Mouse (Mus musculus): ENCODE measurements around the gene Neurl4.
"Not testable (repeated sequence)": the region's sequence is repeated elsewhere in the genome, so short reads cannot be mapped to it uniquely, and the experiment has no call there.

Gene Neurl4

DNA sequence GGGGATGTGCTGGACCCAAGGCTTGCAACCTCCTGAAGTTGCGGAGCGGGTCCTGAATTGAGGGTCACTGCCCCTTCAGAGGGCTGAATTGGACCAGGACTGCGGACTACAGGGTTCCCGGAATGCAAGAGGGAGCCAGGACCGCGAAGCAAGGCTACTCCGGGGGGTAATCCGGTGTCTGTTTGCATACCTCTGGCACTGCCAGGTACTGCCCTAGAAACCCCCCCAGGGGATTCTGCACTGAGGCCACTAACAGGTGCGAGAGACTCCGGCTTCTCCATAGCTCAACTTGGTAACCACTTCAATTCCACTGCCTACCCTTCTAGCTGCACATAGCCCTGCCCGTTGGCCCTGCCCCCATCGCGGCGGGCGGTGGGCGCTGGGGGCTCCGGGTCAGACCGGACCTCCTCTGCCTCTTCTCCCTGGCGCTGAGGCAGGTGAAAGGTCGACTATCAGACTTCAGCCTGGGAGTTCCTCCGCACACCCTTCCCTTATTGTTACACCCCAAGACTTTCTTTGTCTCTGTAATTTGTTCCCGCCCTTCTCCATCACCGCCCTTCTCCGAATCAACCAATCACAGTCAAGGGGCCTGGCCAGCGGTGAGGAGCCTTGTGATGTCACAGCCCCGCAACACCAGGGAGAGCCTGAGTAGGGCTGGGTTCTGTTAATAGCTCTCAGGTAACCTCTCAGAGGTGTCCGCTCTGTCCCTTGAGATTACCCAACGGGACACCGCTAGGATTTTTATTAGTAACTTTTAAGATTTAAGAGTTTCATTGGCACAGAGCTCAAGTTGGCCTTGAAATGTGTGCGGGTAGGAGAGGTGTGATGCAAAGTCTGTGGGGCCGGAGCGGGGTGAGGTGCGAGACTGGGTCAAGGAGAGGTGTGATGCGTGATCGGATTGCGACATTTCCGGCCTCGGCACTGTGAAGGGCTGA, at the start of gene Neurl4, which contains the start of gene 2810408A11Rik:
Gene Neurl4, plus strand, starts transcription at position 602 of the 935 bp plus-strand sequence.
Gene 2810408A11Rik, minus strand, starts transcription at position 517 of the 935 bp plus-strand sequence.
- DNase-seq = peak; percentile 94

DNA sequence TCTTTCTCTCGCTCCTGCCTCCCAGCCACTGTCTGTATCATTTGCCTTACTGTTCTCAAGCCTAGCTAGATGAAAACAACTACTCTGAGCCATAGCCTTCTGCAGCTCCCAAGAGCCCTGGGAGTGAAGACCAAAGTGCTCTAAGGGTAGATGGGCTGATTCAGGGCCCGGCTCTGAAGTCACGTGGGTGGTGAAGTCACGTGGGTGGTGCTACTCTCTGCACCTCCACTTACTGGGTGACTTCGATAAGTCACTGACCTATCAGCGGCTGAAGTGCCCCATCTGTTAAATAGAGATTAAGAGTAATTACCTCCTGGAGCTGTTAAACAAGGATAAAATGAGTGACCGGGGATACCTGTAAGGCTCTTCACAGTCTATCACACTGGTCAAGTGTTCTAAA, 46.9 kb upstream of the Neurl4 start:
- DNase-seq = peak; percentile 25

DNA sequence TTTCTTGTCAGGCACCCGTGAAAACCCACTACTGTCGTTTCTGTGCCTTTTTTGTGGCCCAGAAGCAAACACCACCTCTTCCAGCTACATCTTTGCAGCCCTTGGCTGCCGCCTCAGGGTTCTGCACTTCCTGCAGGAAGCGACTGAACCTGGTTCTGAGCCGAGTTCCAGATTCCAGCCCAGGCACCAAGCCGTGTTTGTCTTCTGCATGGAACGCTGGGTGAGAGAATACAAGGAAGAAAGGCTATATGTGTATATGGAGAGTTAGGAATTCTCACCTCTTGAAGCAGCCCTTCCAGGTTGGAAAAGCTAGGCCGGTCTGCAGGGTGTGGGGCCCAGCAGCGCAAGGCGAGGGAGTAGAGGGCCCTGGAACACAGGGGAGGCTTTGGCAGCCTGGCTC, 46.2 kb upstream of the Neurl4 start:
- DNase-seq = no peak

DNA sequence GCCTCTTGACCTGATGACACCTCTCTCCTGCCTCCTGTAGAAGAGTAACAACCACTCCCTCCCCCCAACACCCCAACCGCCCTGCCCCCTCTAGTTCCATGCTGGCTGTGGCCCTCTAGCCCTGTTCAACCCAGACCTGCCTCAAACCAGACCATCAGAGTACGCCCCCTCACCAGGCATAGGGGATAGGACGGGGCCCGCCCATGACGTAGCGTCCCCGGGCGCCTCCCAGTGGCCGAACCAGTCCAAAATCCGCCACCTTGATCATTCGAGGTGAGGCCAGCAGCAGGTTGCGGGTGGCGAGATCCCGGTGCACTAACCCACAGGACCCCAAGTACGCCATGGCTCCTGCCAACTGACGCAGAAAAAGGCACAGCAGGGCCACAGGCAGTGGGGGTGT, 45.5 kb upstream of the Neurl4 start:
- DNase-seq = peak; percentile 74

DNA sequence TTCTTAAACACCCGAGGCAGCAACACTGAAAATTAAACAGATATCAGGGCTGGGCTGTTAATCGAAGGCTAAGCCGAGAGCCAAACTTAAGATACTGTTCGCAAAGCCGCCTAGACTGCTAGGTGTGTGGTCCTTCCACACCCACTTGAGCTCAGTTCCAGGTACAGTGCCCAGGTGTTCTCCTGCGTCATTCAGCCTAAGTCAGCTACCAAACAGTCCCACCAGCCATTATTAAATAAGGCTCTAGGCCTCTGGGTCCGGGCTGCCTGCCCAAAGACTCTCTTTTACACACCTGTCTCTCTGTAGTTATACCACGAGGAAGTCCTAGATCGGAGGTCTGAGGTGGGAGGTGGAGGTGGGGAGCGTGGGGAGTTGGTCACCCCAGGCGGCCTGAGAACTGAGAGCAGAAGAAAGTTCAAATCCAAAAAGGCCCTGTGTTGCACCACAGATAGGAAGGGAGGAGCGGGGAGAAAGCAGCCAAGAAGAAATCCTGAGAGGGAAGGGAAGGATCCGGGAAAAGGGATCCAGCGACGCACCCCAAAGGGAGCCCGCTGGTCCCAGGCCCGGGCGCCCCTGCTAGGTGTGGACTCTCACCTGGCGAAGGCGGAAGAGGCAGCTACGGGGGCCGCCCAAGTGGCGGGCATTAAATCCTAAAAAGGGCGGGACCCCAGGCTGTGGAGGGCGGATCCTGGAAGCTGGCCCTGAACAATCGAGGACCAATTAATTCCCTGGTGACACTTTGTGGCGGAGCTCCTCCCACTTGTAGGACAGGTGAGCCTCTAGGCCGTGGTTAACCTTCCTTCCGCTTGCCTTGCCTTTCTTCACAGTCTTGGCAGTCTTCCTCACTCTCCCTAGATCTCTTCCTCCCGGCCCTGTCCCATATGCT, 42.5 kb upstream of the Neurl4 start, which contains the start of gene Tnk1:
Gene Tnk1, minus strand, starts transcription at position 618 of the 886 bp plus-strand sequence.
- no peak for DNase-seq

DNA sequence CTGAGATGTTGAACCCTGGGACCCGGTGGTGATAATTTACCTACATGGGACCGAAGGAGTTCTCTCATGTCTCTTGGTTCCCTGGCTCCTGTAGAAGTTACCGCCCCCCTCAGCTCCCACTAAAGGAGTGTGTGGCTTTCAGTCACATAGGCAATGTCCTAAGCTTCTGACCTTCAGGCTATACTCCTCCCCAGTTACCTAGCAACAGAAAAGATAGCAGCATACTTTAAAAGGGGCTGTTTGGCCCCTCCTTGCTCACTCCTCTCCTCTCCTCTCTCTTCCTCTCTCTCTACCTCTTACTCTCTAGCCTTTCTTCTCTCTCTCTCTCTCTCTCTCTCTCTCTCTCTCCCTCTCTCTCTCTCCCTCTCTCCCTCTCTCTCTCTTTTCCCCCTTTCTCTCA, 37.1 kb upstream of the Neurl4 start:
- not testable (repeated sequence) for DNase-seq

DNA sequence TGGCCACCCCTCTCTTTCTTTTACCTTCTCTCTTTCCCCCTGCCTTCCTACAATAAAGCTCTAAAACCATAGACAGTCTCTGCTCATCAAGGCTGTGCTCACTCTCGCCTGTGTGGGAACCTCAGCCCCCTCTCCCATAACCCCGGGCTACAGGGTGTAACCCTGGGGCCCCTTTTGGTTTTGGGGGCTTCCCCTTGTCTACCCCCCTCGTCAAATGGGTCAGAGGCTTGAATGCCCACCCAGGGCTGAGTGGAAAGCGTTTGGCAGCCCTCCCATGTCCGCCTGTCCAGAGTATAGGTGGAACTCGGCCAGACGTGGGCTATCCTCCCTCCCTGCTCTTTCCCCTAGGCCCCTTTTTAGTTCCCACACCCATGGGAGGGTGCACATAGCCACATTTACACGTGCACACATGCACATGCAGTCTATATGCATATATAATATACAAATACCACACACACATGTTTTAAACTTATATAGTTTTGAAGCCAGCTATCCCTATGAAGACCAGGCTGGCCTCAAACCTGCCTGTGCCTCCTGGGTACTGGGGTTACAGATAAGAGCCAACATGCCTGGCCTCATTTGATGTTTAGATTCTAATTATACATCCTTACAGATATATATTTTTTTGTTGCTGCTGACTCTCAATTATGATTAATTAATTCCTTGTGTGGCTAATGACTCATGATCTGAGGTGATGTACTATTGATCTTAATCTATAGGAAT, 36.6 kb upstream of the Neurl4 start:
- DNase-seq = no peak

DNA sequence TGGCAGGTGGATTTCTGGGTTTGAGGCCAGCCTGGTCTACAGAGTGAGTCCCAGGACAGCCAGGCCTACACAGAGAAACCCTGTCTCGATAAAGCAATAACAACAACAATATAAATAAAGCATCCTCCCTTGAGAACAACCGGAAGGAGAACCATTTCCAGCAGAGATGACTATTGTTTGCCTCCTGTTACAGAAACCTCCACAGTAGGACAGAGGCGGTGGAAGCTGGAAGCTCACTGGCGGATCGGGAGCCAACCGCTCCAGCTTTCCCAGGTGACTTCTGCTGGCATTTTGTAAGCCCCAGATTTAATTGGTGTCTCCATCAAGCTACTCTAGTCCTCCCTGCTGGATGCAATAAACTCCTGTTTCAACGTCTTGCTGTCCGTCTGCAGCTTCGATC, 35.3 kb upstream of the Neurl4 start:
- no peak for DNase-seq

DNA sequence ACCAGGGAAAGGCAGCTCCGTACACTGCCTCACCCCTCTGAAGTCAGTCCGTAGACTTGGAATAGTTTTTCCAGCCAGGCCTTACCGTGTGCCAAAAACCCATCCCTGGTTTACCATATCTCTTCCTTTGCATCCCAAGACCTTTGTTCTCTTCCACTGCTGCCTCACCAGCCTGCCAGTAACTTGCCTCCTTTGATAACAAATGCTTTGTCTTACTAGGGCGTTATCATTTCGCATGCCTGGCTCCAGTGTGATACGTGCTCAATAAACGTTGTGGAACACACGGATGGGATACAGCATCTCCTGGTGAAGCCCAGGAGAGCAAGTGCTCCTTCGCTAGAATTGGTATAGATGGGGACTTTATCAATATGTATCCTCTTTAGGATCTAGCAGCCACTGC, 33.5 kb upstream of the Neurl4 start:
- DNase-seq = no peak

DNA sequence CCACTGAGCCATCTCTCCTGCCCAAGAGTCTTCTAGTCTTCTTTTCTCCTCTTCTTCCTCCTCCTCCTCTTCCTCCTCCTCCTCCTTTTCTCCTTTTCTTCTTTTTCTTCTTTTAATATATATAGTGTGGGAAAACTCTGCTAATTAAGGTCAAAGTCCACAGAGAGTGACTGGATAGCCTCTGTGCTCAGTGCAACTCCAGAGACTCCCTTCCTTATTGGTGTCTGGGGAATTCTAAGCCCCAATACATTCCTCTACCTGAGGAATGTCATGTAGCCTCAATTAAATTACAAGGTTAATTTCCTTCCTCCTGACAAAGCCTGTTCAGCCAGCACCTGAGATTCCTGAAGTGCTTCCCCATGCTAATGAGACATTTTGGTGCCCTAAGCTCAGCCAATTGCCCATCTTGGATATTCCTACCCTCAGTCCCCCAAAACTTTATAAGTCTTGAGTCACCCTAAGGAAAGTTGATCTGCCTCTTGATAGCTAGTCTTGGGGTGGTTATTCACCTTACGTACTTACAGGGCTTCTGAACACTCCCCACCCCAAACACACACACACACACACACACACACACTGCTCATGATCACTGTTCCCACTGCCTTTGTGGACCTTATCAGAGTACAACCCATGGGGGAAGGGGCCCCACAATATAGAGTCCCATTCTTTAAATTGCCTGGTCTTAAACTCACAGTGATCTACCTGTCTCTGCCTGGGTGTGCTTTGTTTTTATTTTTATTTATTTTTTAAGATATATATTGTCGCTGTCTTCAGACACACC, 30.4 kb upstream of the Neurl4 start:
- DNase-seq = no peak

DNA sequence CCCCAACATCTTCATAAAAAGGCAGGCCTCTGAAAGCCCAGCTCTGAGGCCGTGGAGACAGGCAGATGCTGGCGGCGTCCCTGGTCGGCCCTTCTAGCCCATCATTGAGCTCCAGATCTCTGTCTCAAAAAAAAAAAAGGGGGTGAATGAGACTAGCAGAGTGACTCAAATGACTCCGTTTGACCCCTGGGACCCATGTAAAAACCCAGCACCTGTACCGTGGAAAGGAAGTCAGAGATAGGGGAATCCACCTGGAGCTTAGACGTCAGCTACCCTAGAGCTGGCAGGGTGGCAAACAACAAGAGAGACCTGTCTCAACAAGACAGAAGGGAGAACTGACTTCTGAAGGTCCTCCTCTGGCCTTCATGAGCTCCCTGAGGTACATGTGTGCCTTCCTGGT, 29.1 kb upstream of the Neurl4 start:
- no peak for DNase-seq

DNA sequence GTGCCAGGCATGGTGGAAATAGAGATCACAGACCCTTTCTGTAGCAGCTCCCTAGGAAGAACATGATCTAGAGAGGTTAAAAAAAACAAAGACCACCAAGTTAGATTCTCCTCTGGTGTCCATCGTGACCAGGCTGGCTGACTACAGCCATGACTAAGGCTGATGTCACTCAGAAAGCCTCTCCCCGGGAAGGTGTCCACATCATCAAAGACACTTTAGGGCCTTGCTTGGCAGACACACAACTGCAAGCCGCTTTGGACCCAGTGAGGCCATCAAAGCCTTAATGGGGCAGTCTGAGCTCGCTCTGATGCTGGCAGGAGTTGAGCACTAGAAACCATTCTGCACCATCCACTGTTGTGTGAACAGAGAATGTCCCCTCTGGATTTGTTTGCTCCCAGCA, 28.4 kb upstream of the Neurl4 start:
- no peak for DNase-seq

DNA sequence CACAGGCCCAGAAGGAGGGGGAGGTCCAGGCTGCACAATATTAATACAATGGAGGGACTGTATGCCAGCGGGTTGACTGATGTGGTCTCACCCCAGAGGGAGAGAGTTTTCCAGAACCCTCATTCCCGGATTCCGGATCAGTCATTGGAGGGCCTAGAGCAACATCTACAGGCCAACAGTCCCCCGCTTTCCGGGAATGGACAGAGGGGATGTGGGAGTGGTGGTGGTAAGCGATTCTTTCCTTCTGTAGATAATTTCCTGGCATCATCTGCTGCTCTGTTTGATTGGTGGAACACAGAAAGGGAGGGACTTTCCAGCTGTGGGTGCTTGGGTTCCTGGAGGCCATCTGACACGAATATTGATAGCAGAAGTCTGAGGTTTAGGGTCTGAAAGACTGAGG, 24.7 kb upstream of the Neurl4 start:
- DNase-seq = no peak

DNA sequence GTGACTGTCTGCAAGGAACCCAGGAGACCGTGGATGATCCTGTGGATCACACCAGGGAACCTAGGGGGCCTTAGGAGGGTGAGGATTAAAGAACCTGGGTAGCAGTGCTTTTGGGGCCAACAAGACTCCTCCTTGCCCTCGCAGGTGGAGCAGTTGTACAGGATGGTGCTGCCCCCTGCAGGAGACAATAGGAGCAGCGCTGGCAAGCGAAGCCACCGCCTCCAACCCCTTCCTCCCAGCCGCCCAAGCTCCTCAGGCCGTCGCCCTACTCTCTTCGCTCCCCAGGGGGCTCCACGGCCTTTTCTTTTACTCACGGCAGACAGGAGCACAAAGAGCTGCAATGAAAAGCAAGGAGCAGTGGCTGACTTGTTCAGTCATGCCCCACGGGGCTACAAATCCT, 24.0 kb upstream of the Neurl4 start:
- DNase-seq = peak; percentile 90

DNA sequence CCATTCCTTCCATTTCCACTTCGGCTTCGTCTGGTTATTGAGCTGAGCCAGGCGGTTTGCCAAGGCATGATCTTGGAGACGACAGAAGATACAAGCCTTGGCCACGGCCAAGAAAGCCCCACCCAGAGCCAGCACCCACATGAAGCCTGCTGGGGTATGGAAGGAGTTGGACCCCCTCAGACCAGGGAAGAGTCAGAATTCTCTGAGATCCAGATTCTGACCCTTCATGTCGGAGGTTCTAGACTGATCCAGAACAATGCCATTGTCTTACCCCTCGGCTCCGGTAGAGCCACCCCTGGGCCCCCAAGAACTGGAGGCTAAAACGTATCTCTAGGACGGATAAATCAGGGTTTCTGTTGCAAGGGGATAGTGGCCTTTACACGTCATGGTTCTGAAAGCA, 23.0 kb upstream of the Neurl4 start, which contains the start of gene Tmem95:
Gene Tmem95, minus strand, starts transcription at position 141 of the 400 bp plus-strand sequence.
- no peak for DNase-seq

DNA sequence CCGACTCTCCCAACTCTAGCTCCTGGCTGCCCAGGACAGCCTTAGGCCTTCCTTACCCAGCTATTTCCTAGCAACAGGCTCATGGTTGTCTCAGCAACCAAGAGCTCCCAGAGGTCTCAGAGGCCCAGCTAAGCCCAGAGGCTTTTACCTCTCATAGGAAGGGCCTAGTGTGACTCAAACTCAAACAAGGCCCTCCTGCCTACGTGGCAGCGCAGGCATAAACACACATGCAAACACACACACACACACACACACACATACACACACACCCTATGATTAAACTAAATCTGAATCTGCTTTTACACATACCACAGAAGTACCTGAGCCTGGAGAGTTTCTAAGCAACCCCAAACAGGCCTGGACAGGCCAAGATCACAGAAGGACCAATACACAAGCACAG, 22.5 kb upstream of the Neurl4 start:
- no peak for DNase-seq

DNA sequence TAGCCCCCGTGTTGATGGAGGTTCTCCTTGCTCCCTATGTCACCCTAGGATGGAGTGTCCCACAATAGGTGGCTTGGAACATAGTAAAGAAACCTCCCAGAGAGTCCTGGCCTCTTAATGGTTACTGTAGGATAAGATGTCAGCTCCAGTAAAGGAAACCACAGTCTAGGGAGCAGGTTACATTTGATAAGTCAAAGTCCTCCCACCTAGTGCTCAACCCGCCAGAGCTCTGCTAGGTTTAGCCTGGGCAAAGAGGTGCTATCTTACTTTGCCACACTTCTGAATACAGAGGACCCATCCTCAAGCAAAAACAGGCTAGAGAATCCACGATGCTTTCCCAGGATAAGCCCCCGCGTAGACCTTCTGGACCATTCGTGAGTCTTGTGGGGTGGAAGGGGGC, 21.9 kb upstream of the Neurl4 start:
- DNase-seq = no peak

DNA sequence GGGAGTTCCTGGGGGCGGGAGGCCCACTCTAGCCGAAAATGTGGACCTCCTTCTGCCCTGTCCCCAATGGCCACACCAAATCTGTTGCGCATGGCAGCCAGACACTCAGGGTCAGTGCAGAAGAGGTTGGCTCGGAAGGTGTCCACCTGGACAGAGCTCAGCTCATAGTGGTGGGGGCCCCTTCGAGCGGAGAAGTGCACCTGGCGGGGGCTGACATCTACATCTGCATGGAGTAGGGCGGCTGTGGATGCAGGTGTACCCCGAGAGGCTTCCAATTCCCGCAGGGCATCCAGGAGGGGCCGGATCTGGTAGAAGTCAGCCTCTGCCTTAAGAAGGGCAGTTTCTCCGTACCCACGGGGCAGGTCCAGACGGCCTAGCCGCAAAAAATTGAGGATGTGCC, 21.2 kb upstream of the Neurl4 start:
- DNase-seq = no peak

DNA sequence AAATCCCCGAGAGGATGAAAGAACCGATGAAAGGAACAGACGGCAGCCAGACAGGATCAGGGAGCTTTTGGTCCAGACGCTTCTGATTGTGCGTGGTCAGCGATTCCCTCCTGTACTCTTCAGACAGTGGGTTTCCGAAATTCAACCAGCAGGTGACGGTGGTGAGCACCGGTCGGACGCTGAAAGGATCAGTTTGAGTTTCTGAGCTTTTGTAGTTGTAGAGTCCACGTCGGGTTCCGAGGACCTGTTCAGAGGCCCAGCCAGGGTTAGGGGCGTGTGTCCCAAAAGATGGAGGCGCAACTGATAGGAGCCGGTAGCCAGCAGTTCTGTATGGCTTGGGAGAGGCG, 20.4 kb upstream of the Neurl4 start:
- DNase-seq = peak; percentile 89

DNA sequence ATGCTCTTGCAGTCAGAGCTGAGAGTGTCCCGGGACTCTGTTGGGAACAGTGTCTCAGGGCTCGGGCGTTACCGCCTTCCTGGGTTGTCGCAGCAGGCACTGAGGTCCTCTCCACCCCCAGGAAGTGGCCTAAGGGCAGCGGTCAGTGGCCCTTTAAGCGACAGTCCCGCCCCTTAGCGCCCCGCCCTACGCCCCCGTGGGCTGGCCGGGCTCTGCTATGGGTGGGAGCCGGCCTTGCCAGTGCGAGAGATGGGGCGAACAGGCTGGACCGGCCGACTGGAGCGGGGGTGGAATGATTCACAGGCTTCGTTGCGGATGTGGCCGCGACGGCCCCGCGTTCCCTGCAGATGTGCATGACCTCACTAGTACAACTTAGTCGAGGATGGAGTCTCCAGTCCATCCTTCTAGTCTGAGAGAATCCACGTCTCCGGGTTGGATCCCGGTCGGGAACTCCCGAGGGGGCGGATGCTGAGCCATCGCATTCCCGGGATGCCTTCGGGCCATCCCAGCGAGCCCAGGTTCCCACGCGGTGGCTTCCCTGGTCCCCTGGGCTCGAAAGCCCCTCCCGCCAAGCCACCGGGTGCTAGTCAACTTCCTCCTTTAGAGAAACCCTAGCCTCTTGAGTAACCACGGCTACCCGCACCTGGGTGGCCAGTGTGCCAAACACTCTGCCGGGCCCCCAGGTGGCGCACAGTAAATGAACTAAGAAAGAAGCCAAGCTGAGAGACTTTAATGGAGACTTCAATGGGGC, 19.8 kb upstream of the Neurl4 start, which contains the start of gene Kctd11:
Gene Kctd11, minus strand, starts transcription at position 554 of the 751 bp plus-strand sequence.
- peak; percentile 89 for DNase-seq

Measured in embryo, embryonic 11 days (tissue).